Mouse (Mus musculus) gonadal fat pad, adult 2 months (tissue): ENCODE measurements around the gene Uox. TPM values are rescaled to one million over a fixed set of nuclear protein-coding genes. Genes with fewer than 3 reads are reported as not detected.

ENCODE experiments used
- DNase-seq: peaks from one replicate; pipeline ENCODE4 v3.0.0-alpha.2; 2012; ENCODE audit warnings: low read depth
- polyA plus RNA-seq: library from polyadenylated mRNA; depleted of rRNA; stranded (reverse); fragments of >200 nt; gene quantifications from 2 replicates; pipeline ENCODE4 v1.2.3, GENCODE M21; 2012

The Uox gene
- polyA plus RNA-seq, 1 experiment = 1.5 TPM

DNA sequence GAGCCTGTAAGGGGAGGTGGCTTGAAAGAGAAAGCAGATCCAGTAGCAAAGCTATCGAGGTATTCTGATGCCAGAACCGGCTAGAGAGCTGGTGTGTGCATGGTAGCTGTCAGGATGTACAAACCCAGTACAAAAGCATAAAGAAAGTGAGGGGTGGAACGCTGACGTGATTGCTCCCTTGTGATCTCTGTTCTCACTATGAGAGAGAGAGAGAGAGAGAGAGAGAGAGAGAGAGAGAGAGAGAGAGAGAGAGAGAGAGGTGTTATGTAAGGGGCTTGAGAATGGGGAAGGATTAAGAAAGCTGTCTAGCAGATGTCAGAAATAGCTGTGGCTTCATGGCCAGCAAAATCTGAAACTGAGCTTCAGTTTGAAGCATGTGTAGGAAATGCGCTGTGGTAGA is 13.7 kb downstream of the Uox start:
- DNase-seq = no peak

GRCm38 (mm10) chr3:146586616-146587015 is 16.4 kb downstream of the Uox start:
- DNase-seq = no peak

DNA sequence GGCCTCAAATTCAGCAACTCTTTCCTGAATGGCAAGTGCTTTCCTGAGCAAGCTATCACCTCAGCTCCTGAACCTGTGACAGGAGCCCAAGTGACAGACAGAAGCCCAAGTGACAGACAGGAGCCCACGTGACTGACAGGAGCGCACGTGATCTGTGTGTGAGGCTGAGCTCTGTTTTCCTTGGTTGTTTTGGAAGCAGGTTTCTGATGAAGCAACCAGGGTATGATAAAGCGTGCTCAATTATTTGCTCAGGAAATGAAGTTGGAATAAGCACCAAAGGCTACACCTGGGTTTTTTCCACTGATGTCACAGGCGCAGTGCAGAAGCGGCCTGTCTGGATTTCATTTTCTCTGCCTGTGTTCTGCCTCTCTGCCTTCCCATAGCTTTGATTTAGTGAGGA is 19.3 kb downstream of the Uox start:
- no peak for DNase-seq

DNA sequence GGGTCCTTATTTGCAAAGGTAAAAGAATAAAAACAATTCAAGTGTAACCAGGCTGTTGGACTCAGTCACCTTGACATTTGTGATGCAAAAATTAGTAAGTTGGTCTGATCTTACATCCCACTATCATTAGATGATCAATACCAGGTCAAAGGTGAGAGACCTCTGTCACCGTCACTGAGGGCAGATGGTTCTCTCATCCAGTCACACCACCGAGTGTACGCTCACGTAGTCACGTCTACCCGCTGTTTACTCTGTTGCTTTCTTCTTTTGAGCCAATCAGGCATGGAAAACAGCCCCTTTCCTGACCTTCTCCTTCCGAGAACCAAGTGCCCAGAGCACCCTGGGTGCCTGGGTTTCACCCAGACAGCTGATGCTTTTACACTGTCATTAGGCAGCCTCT is 20.9 kb downstream of the Uox start:
- DNase-seq = no peak

DNA sequence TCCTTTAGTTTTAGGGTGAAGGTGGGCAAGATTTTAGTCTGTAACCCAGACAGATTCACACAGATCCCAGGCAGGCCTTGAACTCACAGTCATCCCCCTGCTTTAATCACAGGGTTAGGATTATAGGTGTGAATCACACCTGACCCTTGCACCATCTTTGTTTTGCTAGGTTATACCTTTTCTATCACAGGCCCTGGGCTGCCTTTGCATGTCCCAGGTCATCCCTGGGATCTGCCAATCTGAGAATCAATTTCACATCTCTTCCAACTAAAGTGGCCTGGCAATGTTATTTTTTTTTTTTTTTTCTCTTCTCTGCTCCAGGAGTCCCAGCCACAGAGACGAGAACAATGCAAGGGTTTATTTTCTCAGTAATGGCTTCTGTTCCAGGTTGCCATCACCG is 21.4 kb downstream of the Uox start:
- no peak for DNase-seq

DNA sequence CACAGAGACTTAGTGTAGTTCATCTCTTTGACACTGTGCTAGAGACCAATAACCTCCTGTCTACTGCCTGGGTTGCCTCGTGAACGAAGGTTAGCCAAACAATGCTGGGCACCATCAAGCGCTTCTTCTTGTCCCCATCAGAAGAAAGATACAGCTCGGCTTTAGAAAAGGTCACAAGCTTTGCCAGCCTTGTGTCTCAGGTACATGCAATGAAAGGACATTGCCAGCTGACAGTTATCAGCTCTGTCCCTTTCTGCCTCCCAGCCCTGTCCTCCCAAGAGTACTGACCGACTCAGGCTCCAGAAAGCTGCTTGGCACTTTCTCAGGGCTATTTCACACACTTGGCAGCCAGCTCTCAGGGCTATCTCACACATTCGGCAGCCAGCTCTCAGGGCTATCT is 25.2 kb downstream of the Uox start:
- no peak for DNase-seq

- no peak for DNase-seq
These were observed 26.2 kb downstream of the Uox start for GRCm38 (mm10) chr3:146596387-146596786.

DNA sequence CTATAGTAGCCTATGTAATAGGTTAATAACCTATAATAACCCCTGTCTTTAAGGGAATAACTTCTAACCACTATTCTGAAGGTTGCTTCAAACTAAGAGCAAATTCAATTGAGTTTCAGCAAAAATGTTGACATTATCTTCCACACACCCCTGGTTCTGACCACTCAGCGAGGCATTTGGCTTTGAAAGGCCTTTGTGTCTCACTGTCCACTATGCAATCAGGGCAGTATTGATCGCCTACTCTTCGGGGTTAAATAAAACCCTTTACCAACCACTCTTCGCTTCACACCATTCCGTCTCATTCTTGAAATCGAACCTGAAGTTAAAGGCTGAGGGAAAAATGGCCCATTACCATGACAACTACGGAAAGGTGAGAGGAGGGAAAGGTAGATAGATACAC is 26.6 kb downstream of the Uox start:
- DNase-seq = no peak

- no peak for DNase-seq
These were observed 28.2 kb downstream of the Uox start for GRCm38 (mm10) chr3:146598411-146598810.

GRCm38 (mm10) chr3:146599198-146599900 is 29.1 kb downstream of the Uox start:
- DNase-seq = no peak

- no peak for DNase-seq
These were observed 31.0 kb downstream of the Uox start for GRCm38 (mm10) chr3:146601205-146601604.

DNA sequence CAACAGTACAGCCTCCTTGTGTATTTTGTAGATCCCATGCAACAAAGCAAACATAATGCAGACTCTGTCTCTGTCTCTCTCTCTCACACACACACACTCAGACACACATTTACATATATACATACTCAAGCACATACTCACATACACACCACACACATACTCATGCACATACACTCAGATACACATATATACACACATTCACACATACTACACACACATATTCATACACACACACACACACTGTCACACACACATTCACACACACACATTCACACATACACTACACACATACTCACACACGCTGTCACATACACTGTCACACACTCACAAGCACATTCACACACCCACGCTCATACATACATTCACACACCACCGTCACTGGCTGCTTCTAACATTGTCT is 32.3 kb downstream of the Uox start:
- DNase-seq = no peak

DNA sequence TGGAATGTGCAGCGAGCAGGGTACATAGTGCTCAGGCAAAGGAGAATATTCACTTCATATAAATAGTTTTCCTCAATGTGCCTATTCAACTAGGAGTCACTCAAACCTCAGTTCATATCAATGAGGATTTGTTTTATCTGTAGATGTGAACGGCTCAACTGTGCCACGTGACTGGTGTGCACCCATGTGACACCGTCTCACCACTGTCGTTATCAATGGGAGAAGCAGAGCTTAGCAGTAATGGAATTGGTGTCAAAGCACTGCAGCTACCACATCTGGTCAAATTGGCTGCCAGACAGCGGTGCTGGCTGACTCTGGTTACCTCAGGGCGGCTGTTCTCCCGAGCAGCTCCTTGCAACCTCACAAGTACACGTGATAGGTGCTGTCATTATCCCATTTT is 34.4 kb downstream of the Uox start:
- no peak for DNase-seq

GRCm38 (mm10) chr3:146607368-146607767 is 37.1 kb downstream of the Uox start:
- no peak for DNase-seq

DNA sequence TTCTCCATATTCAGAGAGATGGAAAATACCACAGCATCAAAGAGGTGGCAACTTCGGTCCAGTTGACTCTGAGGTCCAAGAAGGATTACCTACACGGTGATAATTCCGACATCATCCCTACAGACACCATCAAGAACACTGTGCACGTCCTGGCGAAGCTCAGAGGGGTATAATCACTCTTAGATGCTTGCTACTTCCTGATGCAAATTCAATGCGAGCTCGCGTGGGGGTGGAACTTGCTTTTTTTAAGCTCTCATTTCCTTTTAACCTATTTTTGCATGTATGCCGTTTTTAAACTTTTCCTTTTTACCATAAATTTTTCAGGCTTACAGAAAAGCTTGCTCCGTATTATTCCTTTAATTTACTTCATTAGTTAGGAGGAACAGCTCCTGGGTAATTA is 40.1 kb downstream of the Uox start:
- no peak for DNase-seq

DNA sequence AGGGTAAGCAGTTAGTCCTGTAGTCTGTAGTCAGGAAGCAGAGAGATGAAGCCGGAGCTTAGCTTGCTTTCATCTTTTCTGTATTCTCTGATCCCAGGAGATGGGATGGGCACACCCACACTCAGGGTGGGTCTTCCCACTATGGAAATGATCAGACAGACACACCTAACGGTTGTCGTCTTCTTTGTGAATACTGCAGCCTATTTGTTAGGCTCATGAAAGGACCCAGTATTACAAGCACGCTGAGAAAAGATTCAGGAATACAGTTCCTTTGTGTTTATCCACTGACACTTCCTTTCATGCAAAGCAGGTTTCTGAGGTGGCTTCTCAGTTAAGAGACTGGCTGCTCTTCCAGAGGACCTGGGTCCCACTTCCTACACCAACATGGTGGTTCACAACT is 41.0 kb downstream of the Uox start:
- no peak for DNase-seq

- no peak for DNase-seq
These were observed 41.6 kb downstream of the Uox start for GRCm38 (mm10) chr3:146611821-146612220.

GRCm38 (mm10) chr3:146615496-146615895 is 45.3 kb downstream of the Uox start, which contains the start of gene Dnase2b:
Dnase2b (minus strand) TSS chr3:146615596.
- DNase-seq = no peak

DNA sequence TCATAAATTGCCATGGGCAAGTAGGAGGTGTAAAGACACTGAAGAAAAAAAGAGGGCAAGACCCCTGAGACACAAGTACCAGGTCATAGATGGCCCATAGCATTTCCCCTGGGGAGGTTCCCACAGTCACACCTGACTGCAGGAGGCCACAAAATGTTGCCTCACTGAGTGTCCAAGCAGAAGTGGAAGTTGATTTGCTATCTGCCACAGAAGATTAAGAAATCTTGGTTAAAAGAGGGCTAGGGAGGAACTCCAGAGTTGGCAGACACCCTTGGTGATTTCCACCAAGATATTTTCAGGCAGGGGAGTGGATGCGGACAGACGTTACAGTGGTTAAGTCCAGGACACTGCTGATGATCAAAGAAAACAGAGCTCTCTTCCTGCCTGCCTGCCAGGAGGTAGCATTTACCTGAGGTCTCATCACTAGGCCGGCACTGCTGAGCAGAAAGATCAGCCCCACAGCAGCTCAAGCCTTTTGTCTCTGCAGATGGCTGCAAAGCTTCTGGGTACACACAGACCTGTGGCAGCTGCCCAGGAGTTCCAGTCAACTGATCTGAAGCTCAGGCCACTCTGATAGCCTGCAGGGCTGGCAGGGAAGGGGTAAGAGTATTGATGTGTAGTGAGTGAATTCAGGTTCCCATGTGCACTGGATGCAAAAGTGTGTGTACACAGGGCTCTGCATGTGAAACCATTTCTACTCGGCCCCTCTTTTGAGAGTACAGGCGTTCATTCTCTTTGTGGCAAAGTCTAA is 46.5 kb downstream of the Uox start:
- DNase-seq = no peak

DNA sequence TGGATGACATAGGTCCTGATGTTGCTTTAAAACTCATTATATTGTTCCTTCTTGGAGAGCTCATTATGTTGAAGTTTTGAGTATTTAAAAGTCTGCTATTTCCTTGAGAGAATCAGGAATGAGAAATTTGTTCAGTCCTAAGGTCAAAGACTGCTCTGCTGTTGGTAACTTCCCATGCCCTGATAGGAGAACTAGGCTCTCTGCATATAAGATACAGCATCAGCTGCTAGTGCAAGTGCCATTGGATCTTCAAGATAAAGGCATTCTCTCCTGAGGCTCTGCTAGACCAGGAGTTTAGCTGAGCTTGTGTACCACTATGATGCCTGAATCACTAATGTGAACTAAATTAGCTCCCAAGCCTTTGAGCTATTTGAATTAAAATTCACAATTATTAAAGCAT is 47.7 kb downstream of the Uox start:
- DNase-seq = no peak

- DNase-seq = no peak
These were observed 48.1 kb downstream of the Uox start for GRCm38 (mm10) chr3:146618357-146618756.

DNA sequence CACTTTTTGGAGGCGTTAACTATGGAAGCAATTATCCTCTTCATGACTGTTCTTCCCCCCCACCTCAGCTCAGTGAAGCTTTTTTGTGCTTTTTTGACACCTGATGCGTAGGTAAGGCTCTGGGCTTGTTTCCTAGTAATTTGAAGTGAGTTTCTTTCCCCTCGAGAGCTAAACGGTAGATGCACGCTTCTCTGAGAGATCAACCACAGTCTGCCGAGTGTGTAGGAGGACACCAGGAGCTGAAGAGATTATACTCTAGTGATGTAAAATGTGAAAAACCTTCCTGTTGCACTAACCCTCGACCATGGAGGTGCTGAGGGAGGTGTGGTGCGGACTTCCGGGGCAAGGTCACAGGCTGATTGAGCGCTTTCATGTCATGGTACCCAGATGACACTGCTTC is 49.9 kb downstream of the Uox start:
- no peak for DNase-seq

- no peak for DNase-seq
These were observed 50.5 kb downstream of the Uox start for GRCm38 (mm10) chr3:146620555-146621249.
